Mouse (Mus musculus): ENCODE measurements around the gene BC052040.

DNA sequence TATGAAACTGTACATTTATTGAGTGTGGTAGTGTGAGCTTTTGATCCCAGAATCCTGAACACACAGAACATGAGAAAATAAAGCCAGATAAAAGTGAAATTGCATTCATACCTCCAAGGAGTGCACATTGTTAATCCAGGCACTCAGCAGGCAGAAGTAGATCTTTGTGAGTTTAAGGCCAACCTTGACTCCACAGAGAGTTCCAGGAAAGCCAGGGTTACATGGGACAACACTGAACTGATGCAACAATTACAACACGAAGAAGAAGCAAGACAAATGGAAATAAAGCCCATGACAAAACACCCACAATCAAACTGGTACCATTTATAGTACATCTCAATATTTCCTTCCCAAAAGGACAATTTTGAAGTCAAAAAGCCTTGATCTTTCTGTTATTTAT lies 9.5 kb upstream of the BC052040 start:
- no peak for TF ChIP-seq CTCF (IDR thresholded peaks at IDR 0.05; ENCODE audit: borderline replicate concordance, control insufficient read depth, extremely low read depth, insufficient read depth, low read length, poor library complexity)
- TF ChIP-seq POLR2A (IDR thresholded peaks at IDR 0.05; ENCODE audit: control insufficient read depth, extremely low read depth, insufficient read depth, low read length, poor library complexity), result no peak
